Mouse (Mus musculus) liver, embryonic 12.5 days (tissue): ENCODE measurements around the gene Dclre1a. TPM values are rescaled to one million over a fixed set of nuclear protein-coding genes. Genes with fewer than 3 reads are reported as not detected.
"Not testable (repeated sequence)": the region's sequence is repeated elsewhere in the genome, so short reads cannot be mapped to it uniquely, and the experiment has no call there.

Experiments
- ATAC-seq: fragments of 200-750 bp; cut with Nextera tagmentation; 2 replicates; pipeline ENCODE4 v1.8.0; 2017; ENCODE audit warnings: moderate number of reproducible peaks, mild to moderate bottlenecking, moderate library complexity
- H3K27ac ChIP-seq: fragments of 300-500 bp; sonication (generic); 2 replicates; pipeline ENCODE4 v1.5.1; 2016; ENCODE audit warnings: mild to moderate bottlenecking
- H3K27me3 ChIP-seq: fragments of 300-500 bp; sonication (generic); replicated peaks from 2 replicates; pipeline ENCODE4 v1.6.1; 2016; ENCODE audit warnings: mild to moderate bottlenecking, moderate library complexity
- H3K36me3 ChIP-seq: fragments of 300-500 bp; sonication (generic); 2 replicates; pipeline ENCODE4 v1.6.1; 2016; ENCODE audit warnings: mild to moderate bottlenecking, moderate library complexity
- H3K4me1 ChIP-seq: fragments of 300-500 bp; sonication (generic); 2 replicates; pipeline ENCODE4 v1.6.1; 2016
- H3K4me2 ChIP-seq: fragments of 300-500 bp; sonication (generic); 2 replicates; pipeline ENCODE4 v1.6.1; 2016; ENCODE audit warnings: mild to moderate bottlenecking, moderate library complexity
- H3K4me3 ChIP-seq: fragments of 300-500 bp; sonication (generic); 2 replicates; pipeline ENCODE4 v1.5.1; 2016; ENCODE audit warnings: mild to moderate bottlenecking, moderate library complexity
- H3K9ac ChIP-seq: fragments of 300-500 bp; sonication (generic); 2 replicates; pipeline ENCODE4 v1.6.1; 2016; ENCODE audit warnings: mild to moderate bottlenecking, moderate library complexity
- H3K9me3 ChIP-seq: fragments of 300-500 bp; sonication (generic); replicated peaks from 2 replicates; pipeline ENCODE4 v1.6.1; 2016; ENCODE audit warnings: mild to moderate bottlenecking, moderate library complexity
- WGBS: fragments of 180-500 bp; shearing (Covaris S2); methylation state at CpG from one replicate; pipeline ENCODE4 v1.1.7; 2016; ENCODE audit not compliant: insufficient replicate concordance; 5-methylcytosine and 5-hydroxymethylcytosine counted together
- polyA plus RNA-seq: library from polyadenylated mRNA; unstranded; fragments of >200 nt; fragmentation: Nextera tagmentation; extraction: Ambion mirVana; gene quantifications from 2 replicates; pipeline ENCODE4 v1.2.1, GENCODE M21; 2016

The Dclre1a gene
- polyA plus RNA-seq, 1 experiment from 2014 or later = 18.9 TPM

DNA sequence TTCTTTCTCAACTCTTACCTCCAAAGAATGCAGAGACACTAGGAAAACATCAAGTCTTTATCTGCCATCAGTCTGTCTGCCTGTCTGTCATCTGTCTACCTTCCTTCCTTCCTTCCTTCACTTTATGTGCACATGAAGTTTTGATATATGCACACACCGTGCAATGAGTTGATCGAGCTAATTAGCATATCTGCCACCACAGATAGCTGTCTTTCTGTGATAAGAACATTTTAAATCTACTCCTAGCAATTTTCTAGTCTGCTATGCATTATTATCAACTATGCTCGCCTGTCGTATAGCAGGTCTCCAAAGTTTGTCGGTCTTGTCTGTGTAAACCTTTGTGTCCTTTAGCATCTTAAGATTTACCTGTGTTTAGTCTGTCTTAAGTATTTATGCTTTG, 44.5 kb downstream of the Dclre1a start:
- no CpG with 5 or more reads among the region's 5 CpGs for WGBS
- not testable (repeated sequence) for H3K36me3 ChIP-seq, H3K4me1 ChIP-seq, H3K9me3 ChIP-seq, H3K4me2 ChIP-seq, H3K27me3 ChIP-seq, H3K4me3 ChIP-seq, H3K9ac ChIP-seq, ATAC-seq, H3K27ac ChIP-seq

GRCm38 (mm10) chr19:56503069-56503468, 45.0 kb downstream of the Dclre1a start:
- not testable (repeated sequence) for H3K27me3 ChIP-seq, H3K9me3 ChIP-seq, ATAC-seq, H3K4me3 ChIP-seq, H3K27ac ChIP-seq, H3K4me1 ChIP-seq, H3K36me3 ChIP-seq, H3K4me2 ChIP-seq, H3K9ac ChIP-seq
- WGBS = no CpG with 5 or more reads among the region's 5 CpGs

- H3K27me3 ChIP-seq, H3K4me1 ChIP-seq, H3K9ac ChIP-seq, ATAC-seq, H3K4me3 ChIP-seq, H3K4me2 ChIP-seq, H3K9me3 ChIP-seq, H3K36me3 ChIP-seq, H3K27ac ChIP-seq: not testable (repeated sequence)
- WGBS = no CpG with 5 or more reads among the region's 2 CpGs
Measured at GRCm38 (mm10) chr19:56494157-56494556, 53.9 kb downstream of the Dclre1a start.

DNA sequence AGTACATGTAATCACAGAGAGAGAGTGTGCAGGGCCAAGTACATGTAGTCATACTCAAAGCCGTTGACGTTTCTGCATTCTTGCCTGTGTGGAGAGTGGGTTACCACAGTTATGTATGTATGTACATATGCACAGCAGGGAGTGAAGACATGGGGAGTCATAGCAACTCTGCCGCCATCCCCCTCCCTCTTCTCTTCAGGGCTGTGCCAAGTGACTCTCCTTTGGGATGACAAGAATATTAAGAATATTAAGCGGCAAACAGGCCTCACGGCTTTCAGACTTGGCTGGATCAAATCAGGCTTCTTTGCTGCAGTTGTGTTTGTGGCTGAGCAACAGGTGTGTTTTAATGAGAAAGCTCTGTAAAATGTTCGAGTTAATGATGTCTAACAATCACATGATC, 58.4 kb downstream of the Dclre1a start:
- 72% methylated on average over 6 of the region's 6 CpGs for WGBS
- ATAC-seq = no peak
- Histone ChIP-seq H3K27ac (no peak overlapping the region), H3K9me3 (no peaks in the 10 kb centered on the region), H3K4me1 (peaks cover 10% of the 10 kb centered on the region; the same call in 1 of the 2 replicates), H3K36me3 (no peaks in the 10 kb centered on the region), H3K4me3 (no peak overlapping the region), H3K9ac (no peak overlapping the region), H3K27me3 (no peaks in the 10 kb centered on the region), H3K4me2 (no peak overlapping the region)

GRCm38 (mm10) chr19:56487339-56487738, 60.7 kb downstream of the Dclre1a start:
- ATAC-seq = no peak
- H3K36me3 ChIP-seq = no peaks in the 10 kb centered on the region

GRCm38 (mm10) chr19:56486926-56487325, 61.1 kb downstream of the Dclre1a start:
- ATAC-seq = no peak

More at GRCm38 (mm10) chr19:56487339-56487738, 60.7 kb downstream of the Dclre1a start:
- H3K4me1 ChIP-seq = peaks cover 10% of the 10 kb centered on the region; the same call in 1 of the 2 replicates
- H3K4me3 ChIP-seq = no peak overlapping the region
- whole genome bisulfite sequencing = 60% methylated on average over 2 of the region's 2 CpGs
- H3K27me3 ChIP-seq = no peaks in the 10 kb centered on the region
- no peak overlapping the region for H3K4me2 ChIP-seq
- no peak overlapping the region for H3K9ac ChIP-seq
- H3K27ac ChIP-seq = no peak overlapping the region
- H3K9me3 ChIP-seq = no peaks in the 10 kb centered on the region

GRCm38 (mm10) chr19:56485376-56486271, 62.4 kb downstream of the Dclre1a start:
- Histone ChIP-seq H3K4me1 (peaks cover 10% of the 10 kb centered on the region; the same call in 1 of the 2 replicates), H3K4me2 (no peak overlapping the region), H3K9ac (no peak overlapping the region), H3K36me3 (no peaks in the 10 kb centered on the region), H3K27ac (no peak overlapping the region), H3K4me3 (no peak overlapping the region), H3K9me3 (no peaks in the 10 kb centered on the region), H3K27me3 (no peaks in the 10 kb centered on the region)
- no peak for ATAC-seq
- 52% methylated on average over 13 of the region's 13 CpGs for WGBS

More at GRCm38 (mm10) chr19:56486926-56487325, 61.1 kb downstream of the Dclre1a start:
- H3K4me3 ChIP-seq = no peak overlapping the region
- H3K4me2 ChIP-seq = no peak overlapping the region
- WGBS = 69% methylated on average over 7 of the region's 7 CpGs
- no peaks in the 10 kb centered on the region for H3K36me3 ChIP-seq
- no peaks in the 10 kb centered on the region for H3K9me3 ChIP-seq
- no peak overlapping the region for H3K27ac ChIP-seq
- no peak overlapping the region for H3K9ac ChIP-seq
- H3K4me1 ChIP-seq = peaks cover 10% of the 10 kb centered on the region; the same call in 1 of the 2 replicates
- H3K27me3 ChIP-seq = no peaks in the 10 kb centered on the region

DNA sequence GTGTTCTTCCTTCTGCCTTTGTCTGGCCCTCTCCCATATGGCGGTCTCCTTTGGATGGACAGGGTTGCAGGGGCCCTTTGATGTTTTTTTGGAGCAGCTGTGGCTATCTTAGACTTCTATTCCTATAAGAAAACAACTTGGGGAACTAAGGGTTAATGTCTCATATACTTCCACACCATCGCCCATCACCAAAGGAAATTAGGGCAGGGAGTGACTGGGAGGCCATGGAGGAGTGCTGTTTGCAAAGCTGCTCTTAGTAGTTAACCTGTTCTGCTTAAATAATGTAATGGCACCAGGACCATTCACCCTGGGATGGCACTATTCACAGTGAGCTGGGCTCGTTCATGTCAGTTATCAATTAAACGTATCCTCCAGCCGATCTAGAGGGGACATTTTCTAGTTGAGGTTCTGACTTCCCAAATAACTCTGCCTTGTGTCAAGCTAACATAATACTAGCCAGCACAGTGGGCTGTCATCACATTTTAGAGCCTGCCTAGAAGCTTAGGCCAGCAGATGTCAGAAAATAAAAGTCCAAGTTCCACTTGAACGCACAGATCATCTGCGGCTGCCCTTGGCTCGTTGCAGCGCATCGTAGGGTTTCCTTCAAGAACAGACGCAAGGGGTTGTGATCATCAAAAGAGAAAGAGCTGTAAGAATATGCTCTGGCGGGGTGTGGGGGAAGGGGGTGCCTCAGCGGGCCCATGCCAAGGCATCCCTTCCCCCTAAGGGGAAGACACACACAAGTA, 63.2 kb downstream of the Dclre1a start:
- H3K4me1 ChIP-seq = peaks cover 10% of the 10 kb centered on the region; the same call in 1 of the 2 replicates
- no peaks in the 10 kb centered on the region for H3K9me3 ChIP-seq
- no peak overlapping the region for H3K4me2 ChIP-seq
- H3K36me3 ChIP-seq = no peaks in the 10 kb centered on the region
- H3K27ac ChIP-seq = no peak overlapping the region
- H3K9ac ChIP-seq = no peak overlapping the region
- H3K27me3 ChIP-seq = no peaks in the 10 kb centered on the region
- no peak for ATAC-seq
- H3K4me3 ChIP-seq = no peak overlapping the region
- WGBS = 79% methylated on average over 13 of the region's 13 CpGs

Other genes with a start within 250 kb of the Dclre1a start
- 0.10 and 0.13 TPM in 2 replicates for gene Nrap, start 158.2 kb downstream of the Dclre1a start, polyA plus RNA-seq
- gene Casp7, start 151.1 kb downstream of the Dclre1a start, polyA plus RNA-seq = 16.8 and 17.6 TPM in 2 replicates
- not detected in 2 replicates for gene Plekhs1, start 86.6 kb downstream of the Dclre1a start, polyA plus RNA-seq
- 11.1 and 12.0 TPM in 2 replicates for gene Nhlrc2, start within 50 bp of the Dclre1a start, polyA plus RNA-seq
- gene Adrb1, start 174.0 kb upstream of the Dclre1a start, polyA plus RNA-seq = 0.20 and 0.24 TPM in 2 replicates